Mouse (Mus musculus): ENCODE measurements around the gene Inha.

DNA sequence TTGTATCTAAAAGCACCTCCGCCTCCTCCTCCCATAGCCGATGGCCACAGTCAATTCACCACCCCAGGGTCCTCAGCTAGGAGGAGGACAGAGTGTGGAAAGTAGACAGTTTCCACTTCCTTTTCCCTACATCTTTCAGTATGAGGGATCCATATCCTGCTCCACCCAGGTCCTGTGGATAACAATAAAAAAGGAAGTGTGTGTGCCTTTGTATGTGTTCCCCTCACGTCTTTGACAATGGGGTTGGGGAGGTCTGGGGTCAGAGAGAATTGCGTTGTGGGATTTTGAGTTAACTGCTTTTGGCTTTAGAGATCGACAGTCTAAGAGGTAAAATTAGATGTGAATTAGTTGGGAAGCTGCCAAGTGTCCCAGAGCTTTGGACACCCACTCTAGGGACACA, 3.3 kb downstream of the Inha start:
- TF ChIP-seq CTCF (IDR thresholded peaks at IDR 0.05; ENCODE audit: extremely low read depth, insufficient read depth, insufficient read length, insufficient replicate concordance), result no peak
- TF ChIP-seq POLR2A (IDR thresholded peaks at IDR 0.05; ENCODE audit: low read depth, low read length), result no peak

All from spleen, adult 2 months (tissue).